Mouse (Mus musculus) forebrain, embryonic 10.5 days (tissue): Measurements from ENCODE around the gene Ltbr. TPM values are rescaled to one million over a fixed set of nuclear protein-coding genes. Genes with fewer than 3 reads are reported as not detected.

Source experiments
- DNase-seq: peaks from one replicate; pipeline ENCODE4 v3.0.0-alpha.2; 2017; ENCODE audit warnings: low spot score; ENCODE audit errors: extremely low spot score
- H3K27ac ChIP-seq: fragments of 300-500 bp; sonication (generic); 2 replicates; pipeline ENCODE4 v1.5.1; 2016; ENCODE audit warnings: mild to moderate bottlenecking
- H3K27me3 ChIP-seq: fragments of 300-500 bp; sonication (generic); 2 replicates; pipeline ENCODE4 v1.6.1; 2016; ENCODE audit warnings: mild to moderate bottlenecking; ENCODE audit not compliant: poor library complexity, severe bottlenecking
- H3K36me3 ChIP-seq: fragments of 300-500 bp; sonication (generic); replicated peaks from 2 replicates; pipeline ENCODE4 v1.6.1; 2016; ENCODE audit warnings: mild to moderate bottlenecking, moderate library complexity
- H3K4me1 ChIP-seq: fragments of 300-500 bp; sonication (generic); 2 replicates; pipeline ENCODE4 v1.6.1; 2016
- H3K4me3 ChIP-seq: fragments of 300-500 bp; sonication (generic); 2 replicates; pipeline ENCODE4 v1.5.1; 2016; ENCODE audit warnings: mild to moderate bottlenecking, moderate library complexity
- H3K9me3 ChIP-seq: fragments of 300-500 bp; sonication (generic); 2 replicates; pipeline ENCODE4 v1.6.1; 2016; ENCODE audit warnings: mild to moderate bottlenecking, moderate library complexity
- WGBS: fragments of 180-500 bp; shearing (Covaris S2); methylation state at CpG from one replicate; pipeline ENCODE4 v1.1.7; 2016; 5-methylcytosine and 5-hydroxymethylcytosine counted together
- polyA plus RNA-seq: library from polyadenylated mRNA; unstranded; fragments of >200 nt; fragmentation: Nextera tagmentation; extraction: Ambion mirVana; gene quantifications from 2 replicates; pipeline ENCODE4 v1.2.1, GENCODE M21; 2016

The Ltbr gene
- polyA plus RNA-seq, 1 experiment from 2014 or later = 16.1 TPM

DNA sequence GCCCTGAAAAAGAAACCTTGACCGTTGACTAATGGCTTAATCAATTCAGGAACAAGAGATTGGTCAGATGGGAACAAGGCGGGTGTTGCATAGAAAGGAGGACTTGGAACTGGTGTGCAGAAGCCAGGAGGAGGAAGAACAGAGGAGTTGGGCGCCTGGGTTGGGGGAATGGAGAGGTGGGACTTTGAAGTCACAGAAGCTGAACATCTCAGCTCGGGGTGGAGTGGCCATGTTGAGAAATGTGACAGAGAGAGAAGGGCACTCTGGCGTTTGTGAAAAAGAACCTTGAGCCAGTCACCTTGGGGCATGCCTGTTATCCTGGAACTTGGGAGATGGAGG, 38.3 kb upstream of the Ltbr start:
- no peak overlapping the region for H3K27ac ChIP-seq
- H3K4me1 ChIP-seq = peaks cover 78% of the 10 kb centered on the region

DNA sequence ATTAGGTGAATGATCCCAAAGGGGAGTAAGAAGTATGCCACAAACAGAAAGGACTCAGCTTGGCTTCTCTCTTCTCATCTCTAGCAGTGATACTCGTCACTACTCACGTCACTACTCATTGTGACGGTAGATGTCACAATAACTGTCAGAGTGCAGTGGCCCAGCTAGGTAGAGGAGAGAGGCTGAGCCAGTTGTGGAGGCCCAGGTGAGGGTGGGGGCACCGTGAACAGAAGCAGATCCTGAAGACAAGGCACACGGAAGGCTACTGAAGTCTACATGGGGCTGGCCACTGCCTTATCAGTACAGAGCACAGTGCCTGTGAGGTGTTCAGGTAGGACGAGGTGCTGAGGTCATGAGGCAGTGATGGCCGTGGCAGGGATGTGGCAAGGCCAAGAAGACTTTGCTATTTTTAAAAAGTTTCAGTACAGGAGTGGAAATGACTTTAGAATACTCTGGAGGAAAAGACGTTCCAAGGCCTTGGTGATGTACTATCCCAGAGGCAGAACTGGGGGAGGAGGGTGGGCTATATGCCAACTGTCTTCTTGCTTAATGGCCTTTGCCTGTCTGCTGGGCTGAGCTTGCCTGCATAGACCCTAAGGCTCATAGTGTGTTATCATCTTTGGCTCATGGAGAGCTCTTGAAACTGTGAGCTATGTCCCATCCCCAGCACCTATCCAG, 37.8 kb upstream of the Ltbr start:
- no peak for DNase-seq
- WGBS = 75% methylated on average over 8 of the region's 8 CpGs
- peaks cover 62% of the 10 kb centered on the region for H3K27me3 ChIP-seq
- no peak overlapping the region for H3K27ac ChIP-seq
- H3K36me3 ChIP-seq = no peaks in the 10 kb centered on the region
- H3K4me1 ChIP-seq = peaks cover 78% of the 10 kb centered on the region
- no peak overlapping the region for H3K4me3 ChIP-seq
- H3K9me3 ChIP-seq = no peaks in the 10 kb centered on the region

More for the DNA sequence above, 38.3 kb upstream of the Ltbr start:
- DNase-seq = no peak
- 81% methylated on average over 5 of the region's 5 CpGs for WGBS
- Histone ChIP-seq H3K36me3 (peaks cover under 1% of the 10 kb centered on the region), H3K27me3 (peaks cover 62% of the 10 kb centered on the region), H3K4me3 (no peak overlapping the region), H3K9me3 (no peaks in the 10 kb centered on the region)

DNA sequence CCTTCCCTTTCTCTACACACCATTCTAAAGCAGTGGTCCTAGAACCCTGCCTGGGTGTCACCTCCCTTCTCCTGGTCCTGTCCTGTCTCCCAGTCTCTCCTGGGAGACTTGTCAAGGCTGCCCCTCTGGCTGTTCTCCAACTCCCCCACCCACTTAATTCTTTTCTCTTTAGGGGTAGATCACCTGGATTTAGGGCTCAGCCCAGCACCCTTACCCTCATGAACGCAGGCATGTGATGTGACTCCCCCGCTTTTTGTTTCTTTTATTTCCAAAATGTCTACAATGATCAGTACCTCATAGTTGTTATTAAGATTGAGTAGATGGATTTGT, 37.3 kb upstream of the Ltbr start:
- Histone ChIP-seq H3K4me3 (peak overlapping the region; percentile 69), H3K4me1 (peaks cover 73% of the 10 kb centered on the region), H3K27me3 (peaks cover 62% of the 10 kb centered on the region), H3K36me3 (no peaks in the 10 kb centered on the region), H3K9me3 (no peaks in the 10 kb centered on the region), H3K27ac (peak overlapping the region; percentile 83; the same call in 1 of the 2 replicates)
- DNase-seq = no peak
- WGBS = 79% methylated on average over 2 of the region's 2 CpGs

DNA sequence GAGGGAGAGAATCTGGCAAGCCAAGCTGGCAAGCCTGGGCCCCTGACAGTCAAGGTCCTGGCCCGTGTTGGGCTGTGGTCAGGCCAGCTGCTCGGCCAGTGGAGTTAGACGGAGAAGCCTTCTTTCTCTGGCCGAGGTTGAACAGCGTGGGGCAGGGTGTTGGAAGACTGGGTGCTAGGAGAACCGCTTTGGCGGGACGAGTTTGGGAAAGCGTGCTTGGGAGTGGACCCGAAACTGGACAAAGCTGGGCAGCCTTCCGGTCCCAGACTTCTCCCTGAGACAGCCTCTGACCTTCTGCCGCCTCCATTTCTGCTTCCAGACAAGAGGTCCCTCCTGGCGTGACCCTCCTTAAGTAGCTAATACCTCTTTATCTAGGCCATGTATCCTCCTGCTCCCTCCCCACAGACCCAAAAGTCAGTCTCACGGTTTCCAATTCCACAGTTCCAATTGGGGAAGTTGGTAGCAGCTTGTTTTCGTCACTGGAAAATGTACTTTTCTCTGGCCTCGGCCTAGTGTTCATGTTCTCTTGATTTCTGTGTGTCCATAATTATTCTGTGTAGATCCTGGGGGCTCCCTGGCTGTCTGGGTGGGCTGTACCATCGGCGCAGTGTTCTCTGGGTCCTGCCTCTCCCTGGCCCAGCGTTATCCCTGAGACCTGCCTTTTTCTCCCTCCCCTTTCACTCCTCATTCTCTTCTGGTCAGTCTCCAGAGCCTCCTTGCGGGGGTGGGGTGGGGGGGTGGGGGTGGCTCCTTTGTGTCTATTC, 36.7 kb upstream of the Ltbr start:
- Histone ChIP-seq H3K4me1 (peaks cover 68% of the 10 kb centered on the region), H3K4me3 (peak overlapping the region; percentile 69), H3K9me3 (no peaks in the 10 kb centered on the region), H3K27ac (peak overlapping the region; percentile 83), H3K27me3 (peaks cover 58% of the 10 kb centered on the region), H3K36me3 (no peaks in the 10 kb centered on the region)
- DNase-seq = no peak
- WGBS = 3% methylated on average over 20 of the region's 20 CpGs

DNA sequence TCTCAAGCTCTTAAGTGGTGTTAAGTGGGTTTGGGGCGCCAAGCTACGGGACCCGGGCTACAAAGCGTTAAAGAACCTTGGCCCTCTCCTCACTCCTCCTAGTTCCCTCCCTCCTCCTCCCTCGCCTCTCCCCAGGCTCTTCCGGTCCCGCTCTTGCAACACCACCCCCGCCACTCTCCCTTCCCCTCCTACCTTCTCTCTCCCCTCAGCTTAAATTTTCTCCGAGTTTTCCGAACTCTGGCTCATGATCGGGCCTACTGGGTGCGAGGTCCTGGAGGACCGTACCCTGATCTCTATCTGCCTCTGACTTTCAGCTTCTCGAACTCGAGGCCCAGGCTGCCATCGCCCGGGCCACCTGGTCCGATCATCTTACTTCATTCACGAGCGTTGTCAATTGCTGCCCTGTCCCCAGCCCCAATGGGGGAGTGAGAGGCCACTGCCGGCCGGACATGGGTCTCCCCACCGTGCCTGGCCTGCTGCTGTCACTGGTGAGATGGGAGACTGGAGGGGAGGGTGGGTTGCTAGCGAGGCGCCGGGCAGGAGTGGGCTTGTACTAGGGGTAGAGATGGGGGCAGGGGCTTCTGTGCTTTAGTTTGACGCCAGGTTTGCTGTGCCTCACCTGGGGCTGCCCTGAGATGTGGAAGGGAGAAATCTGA, 36.0 kb upstream of the Ltbr start:
- Histone ChIP-seq H3K9me3 (no peaks in the 10 kb centered on the region), H3K4me1 (peaks cover 61% of the 10 kb centered on the region), H3K27me3 (peaks cover 58% of the 10 kb centered on the region), H3K27ac (peak overlapping the region; percentile 83), H3K4me3 (peak overlapping the region; percentile 69), H3K36me3 (no peaks in the 10 kb centered on the region)
- under 1% methylated on average over 27 of the region's 27 CpGs for WGBS
- peak; percentile 58 for DNase-seq

DNA sequence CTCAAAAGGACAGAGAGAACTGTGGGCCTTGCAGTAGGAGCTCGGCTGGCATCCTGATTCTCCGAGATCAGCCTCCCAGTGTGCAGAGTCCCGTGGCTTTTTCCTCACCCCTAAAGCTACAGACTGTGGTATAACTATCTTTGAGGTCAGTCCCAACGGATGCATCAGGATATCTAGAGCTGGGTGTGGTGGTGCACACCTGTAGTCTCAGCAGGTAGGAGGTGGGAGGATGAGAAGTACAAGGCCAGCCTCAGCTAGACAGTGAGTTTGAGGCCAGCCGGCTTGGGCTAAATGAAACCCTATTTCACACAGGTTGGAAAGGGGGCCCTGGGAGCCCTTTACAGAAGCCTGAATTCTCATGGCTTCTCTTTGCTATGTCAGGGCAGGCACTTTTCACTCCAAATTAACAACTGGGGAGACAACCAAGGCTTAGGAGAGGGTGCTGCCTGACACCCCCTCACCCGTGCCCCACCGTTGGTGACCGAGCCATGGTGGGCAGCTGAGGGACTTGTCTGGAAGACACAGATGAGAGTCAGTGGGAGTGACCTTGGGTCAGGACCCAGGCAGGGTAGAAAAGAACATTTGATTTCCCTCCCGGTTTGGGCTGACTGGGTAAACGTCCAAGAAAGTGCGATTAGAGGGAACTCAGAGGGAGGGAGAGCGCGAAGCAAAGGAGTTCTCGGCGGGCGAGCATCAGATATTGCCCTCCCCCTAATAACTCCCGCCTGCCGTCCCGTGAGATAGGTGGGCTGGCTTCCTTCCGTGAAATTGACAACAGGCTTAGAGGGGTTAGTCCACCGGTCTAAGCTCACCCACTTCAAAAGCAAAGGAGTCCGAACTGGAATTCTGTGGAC, 35.3 kb upstream of the Ltbr start, which contains the start of gene Tnfrsf1a:
Gene Tnfrsf1a (plus strand): TSS at position 642 of the 854 bp plus-strand sequence.
- H3K9me3 ChIP-seq = no peaks in the 10 kb centered on the region
- DNase-seq = no peak
- H3K4me1 ChIP-seq = peaks cover 59% of the 10 kb centered on the region
- H3K27ac ChIP-seq = peak within 1 kb of the TSS; percentile 83
- H3K36me3 ChIP-seq = no peaks in the 10 kb centered on the region
- peak within 1 kb of the TSS; percentile 69 for H3K4me3 ChIP-seq
- peaks cover 57% of the 10 kb centered on the region for H3K27me3 ChIP-seq
- WGBS = 3% methylated on average over 22 of the region's 22 CpGs

DNA sequence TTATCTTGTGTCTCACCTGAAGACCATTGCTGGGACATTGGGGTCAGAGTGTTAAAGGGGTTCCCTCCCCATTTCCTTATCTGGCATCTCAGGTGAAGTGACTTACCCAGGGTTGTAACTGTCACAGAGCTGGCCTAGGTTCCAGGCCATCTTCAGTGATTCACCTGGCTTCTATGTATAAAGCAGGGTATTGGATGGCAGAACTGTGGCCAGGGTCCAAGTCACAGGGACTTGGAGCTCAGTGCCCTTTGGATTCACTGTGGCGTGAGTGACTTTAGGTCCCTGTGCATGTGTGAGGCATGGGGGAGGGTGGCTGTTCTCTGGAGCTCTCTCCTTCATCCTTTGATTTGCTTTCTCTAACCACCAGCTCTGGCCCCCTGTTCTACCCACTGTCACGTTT, 32.3 kb upstream of the Ltbr start:
- Histone ChIP-seq H3K4me3 (no peak overlapping the region), H3K36me3 (no peaks in the 10 kb centered on the region), H3K27me3 (peaks cover 40% of the 10 kb centered on the region), H3K9me3 (no peaks in the 10 kb centered on the region), H3K27ac (no peak overlapping the region), H3K4me1 (peaks cover 63% of the 10 kb centered on the region)
- no peak for DNase-seq
- 66% methylated on average over 2 of the region's 2 CpGs for WGBS

- Histone ChIP-seq H3K36me3 (no peaks in the 10 kb centered on the region), H3K9me3 (no peaks in the 10 kb centered on the region), H3K4me3 (no peak overlapping the region), H3K4me1 (peaks cover 63% of the 10 kb centered on the region), H3K27ac (no peak overlapping the region), H3K27me3 (peaks cover 36% of the 10 kb centered on the region)
- no peak for DNase-seq
- WGBS = 71% methylated on average over 1 of the region's 1 CpGs
Observed at GRCm38 (mm10) chr6:125345625-125346024, 31.9 kb upstream of the Ltbr start.

DNA sequence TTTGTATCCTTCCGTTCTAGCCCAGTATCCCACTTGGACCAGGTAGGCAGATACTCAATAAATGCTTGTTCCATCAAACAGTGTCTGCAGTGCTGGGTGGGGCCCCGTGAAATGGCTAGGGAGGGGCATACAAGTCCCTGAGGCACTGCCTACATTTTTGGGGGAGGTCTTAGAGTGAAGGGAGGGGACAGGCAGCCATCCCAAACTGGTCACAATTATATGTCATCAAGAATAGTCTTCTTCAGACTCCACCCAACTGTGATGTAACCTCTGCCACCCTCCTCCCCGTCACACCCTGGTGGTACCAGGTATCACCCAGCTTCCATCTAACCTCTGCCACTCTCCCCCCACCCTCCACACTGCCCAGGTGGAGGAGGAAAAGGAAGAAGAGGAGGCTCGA, 31.2 kb upstream of the Ltbr start:
- Histone ChIP-seq H3K36me3 (no peaks in the 10 kb centered on the region), H3K27ac (no peak overlapping the region), H3K4me1 (peaks cover 63% of the 10 kb centered on the region), H3K4me3 (no peak overlapping the region), H3K9me3 (no peaks in the 10 kb centered on the region), H3K27me3 (peaks cover 29% of the 10 kb centered on the region)
- 64% methylated on average over 4 of the region's 4 CpGs for WGBS
- DNase-seq = no peak

- no peaks in the 10 kb centered on the region for H3K9me3 ChIP-seq
- no peak overlapping the region for H3K4me3 ChIP-seq
- H3K36me3 ChIP-seq = no peaks in the 10 kb centered on the region
- 0 out of 2 replicates have a peak overlapping the region, but pooled peaks have one; percentile 16 for H3K27ac ChIP-seq
- WGBS = 38% methylated on average over 8 of the region's 8 CpGs
- peaks cover 26% of the 10 kb centered on the region for H3K27me3 ChIP-seq
- DNase-seq = no peak
- H3K4me1 ChIP-seq = peaks cover 55% of the 10 kb centered on the region
Observed at GRCm38 (mm10) chr6:125344084-125344483, 30.4 kb upstream of the Ltbr start.

GRCm38 (mm10) chr6:125342198-125342597, 28.5 kb upstream of the Ltbr start:
- Histone ChIP-seq H3K4me3 (no peak overlapping the region), H3K9me3 (no peaks in the 10 kb centered on the region), H3K27me3 (peaks cover 7% of the 10 kb centered on the region), H3K27ac (no peak overlapping the region), H3K36me3 (no peaks in the 10 kb centered on the region), H3K4me1 (peaks cover 45% of the 10 kb centered on the region)
- no peak for DNase-seq
- 70% methylated on average over 3 of the region's 3 CpGs for WGBS

DNA sequence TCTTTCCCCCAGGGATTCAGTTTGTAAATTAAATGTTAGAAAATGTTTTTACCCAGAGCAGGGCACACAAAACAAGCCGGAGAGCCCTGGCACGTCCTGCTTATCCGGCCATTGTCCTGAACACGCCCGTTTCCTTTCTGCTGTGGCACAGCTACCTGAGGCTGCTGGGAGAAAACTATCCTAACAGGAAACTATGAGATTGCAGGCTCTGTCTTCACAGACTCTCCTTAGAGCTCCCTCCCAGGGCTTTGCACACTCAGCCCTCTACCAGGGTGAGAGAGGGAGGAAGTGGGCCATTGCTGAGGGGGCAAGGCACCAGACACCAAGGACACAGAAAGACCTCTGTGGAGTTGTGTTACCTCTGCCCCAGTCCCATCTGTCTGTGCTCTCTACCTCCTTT, 26.6 kb upstream of the Ltbr start:
- 70% methylated on average over 5 of the region's 5 CpGs for WGBS
- Histone ChIP-seq H3K4me1 (peaks cover 45% of the 10 kb centered on the region), H3K27me3 (peaks cover 7% of the 10 kb centered on the region; the same call in 1 of the 2 replicates), H3K4me3 (no peak overlapping the region; the same call in 1 of the 2 replicates), H3K36me3 (no peaks in the 10 kb centered on the region), H3K9me3 (no peaks in the 10 kb centered on the region), H3K27ac (peak overlapping the region; percentile 65)
- no peak for DNase-seq
